Mouse (Mus musculus): Measurements from ENCODE around the gene Cerk. TPM values are rescaled to one million over a fixed set of nuclear protein-coding genes. Genes with fewer than 3 reads are reported as not detected.
"Not testable (repeated sequence)": the region's sequence is repeated elsewhere in the genome, so short reads cannot be mapped to it uniquely, and the experiment has no call there.

Cerk gene
- total RNA-seq, 2 experiments from 2014 or later, result 37.7 to 40.6 TPM

- intact Hi-C loops (cut with DNase I), result no loop called here
- DNase-seq (ENCODE audit: extremely low spot score in 1 of 2, low spot score in 2 of 2), result no peak
These were observed 745 bp upstream of the Cerk start for GRCm38 (mm10) chr15:86186686-86187085.

DNA sequence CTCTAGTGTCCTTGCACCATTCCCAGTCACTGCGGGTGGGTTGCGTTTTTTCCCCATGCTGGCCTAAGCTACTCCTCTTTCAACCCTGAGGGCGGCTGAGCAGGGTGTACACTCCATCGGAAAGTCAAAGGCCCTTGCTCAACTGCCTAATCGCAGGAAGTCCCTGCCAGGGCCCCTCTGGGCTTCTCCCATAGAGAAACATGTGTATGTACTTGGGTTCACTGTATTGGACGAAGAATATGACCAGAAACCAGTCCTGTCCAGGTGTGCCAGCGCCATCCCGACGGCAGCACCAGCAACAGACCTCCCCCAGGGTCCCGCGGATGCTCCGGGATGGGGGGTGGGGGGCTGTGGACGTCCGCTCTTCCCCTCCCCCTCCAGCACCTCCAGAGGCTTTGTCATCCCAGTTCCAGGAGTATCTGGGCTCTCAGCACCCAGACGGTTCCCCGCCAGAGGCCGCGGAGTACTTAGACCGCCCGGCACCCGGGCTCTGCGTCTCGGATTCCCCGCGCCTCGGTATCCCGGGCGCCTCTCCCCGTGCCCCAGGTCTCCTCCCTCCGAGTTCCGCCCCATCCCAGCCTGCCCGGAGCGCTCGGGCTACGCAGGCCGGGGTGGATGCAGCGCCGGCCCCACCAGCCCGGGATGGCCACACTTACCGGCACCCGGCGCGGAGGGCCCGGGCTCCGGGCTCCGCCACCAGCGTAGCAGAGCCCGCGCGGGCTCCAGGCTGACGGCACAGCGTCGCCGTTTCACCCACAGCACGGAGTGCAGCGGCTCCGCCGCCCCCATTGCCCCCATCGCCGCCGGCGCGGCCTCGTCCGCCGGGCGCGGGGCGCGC lies 871 bp downstream of the Cerk start:
- intact Hi-C loops (cut with DNase I), result no loop called here
- DNase-seq (ENCODE audit: extremely low spot score in 1 of 2, low spot score in 2 of 2), result peak in 1 of 2 experiments; percentile 65

GRCm38 (mm10) chr15:86184071-86184470 lies 1.9 kb downstream of the Cerk start:
- no peak for DNase-seq (ENCODE audit: extremely low spot score in 1 of 2, low spot score in 2 of 2)
- intact Hi-C loops (cut with DNase I), result no loop called here

DNA sequence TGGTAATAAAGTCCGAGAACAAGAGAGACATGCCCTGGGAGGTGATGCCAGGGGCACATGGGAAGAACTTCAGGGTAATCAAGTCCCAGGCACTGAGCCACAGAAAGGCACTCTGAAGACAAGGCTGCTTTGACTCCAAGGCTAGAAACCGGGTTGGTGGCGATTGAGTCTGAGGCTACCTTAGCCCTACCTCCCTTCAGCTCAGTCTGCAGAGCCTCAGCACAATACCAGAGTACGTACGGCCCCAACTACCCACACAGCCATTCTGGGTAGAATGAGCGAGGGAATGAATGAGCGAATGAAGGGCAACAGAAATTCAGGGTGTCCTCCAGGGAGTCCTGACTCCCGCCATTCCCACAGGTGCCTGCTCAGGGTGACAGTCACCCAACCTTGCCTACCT lies 2.5 kb downstream of the Cerk start:
- intact Hi-C loops (cut with DNase I), result no loop called here
- DNase-seq (ENCODE audit: extremely low spot score in 1 of 2, low spot score in 2 of 2), result no peak

- intact Hi-C loops (cut with DNase I), result no loop called here
- DNase-seq (ENCODE audit: extremely low spot score in 1 of 2, low spot score in 2 of 2), result peak; percentile 47 to 81
These were observed 3.3 kb downstream of the Cerk start for GRCm38 (mm10) chr15:86182646-86183045.

- peak in 1 of 2 experiments; percentile 75 for DNase-seq (ENCODE audit: extremely low spot score in 1 of 2, low spot score in 2 of 2)
- intact Hi-C loops (cut with DNase I), result no loop called here
These were observed 4.0 kb downstream of the Cerk start for GRCm38 (mm10) chr15:86181941-86182439.

GRCm38 (mm10) chr15:86181321-86181720 lies 4.6 kb downstream of the Cerk start:
- intact Hi-C loops (cut with DNase I); DNase-seq (ENCODE audit: extremely low spot score in 1 of 2, low spot score in 2 of 2): not testable (repeated sequence)

DNA sequence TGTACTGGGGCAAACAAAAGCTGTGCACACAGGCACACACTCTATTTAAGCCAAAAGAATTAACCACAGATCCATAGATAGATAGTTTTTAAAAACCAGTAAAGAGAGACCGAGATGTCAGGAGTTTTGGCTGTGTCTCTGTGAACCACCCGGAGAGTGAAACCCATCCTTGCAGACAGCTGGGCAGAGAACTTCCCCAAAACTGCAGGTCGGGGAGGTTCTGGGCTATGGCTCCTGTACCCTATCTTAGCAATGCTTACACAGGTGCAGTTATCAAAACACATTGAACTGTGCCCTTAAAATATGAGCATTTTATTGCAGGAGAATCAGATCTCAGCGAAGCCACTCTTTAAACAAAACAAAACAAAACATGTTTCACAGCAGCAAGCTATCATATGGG lies 5.5 kb downstream of the Cerk start:
- DNase-seq (ENCODE audit: extremely low spot score in 1 of 2, low spot score in 2 of 2), result no peak
- intact Hi-C loops (cut with DNase I), result no loop called here

DNA sequence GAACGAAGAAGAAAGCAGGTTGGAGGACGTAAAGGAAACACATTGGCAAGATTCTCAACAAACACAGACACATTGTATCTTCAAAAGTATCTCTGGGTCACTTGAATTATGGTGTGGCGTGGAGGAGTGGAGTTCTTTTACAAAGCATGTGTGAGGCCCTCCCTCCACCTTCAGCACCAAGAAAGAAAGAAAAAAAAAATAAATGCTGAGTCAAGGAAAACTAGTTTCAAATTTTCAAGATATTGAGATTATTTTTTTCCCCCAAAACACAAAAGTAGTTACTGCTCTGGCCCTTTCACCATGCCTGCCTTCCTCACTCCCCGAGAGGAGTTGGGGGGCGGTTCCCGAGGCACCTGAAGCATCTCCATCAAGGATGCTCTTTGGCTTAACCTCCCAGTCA lies 7.3 kb downstream of the Cerk start:
- DNase-seq (ENCODE audit: extremely low spot score in 1 of 2, low spot score in 2 of 2), result no peak
- intact Hi-C loops (cut with DNase I), result no loop called here

DNA sequence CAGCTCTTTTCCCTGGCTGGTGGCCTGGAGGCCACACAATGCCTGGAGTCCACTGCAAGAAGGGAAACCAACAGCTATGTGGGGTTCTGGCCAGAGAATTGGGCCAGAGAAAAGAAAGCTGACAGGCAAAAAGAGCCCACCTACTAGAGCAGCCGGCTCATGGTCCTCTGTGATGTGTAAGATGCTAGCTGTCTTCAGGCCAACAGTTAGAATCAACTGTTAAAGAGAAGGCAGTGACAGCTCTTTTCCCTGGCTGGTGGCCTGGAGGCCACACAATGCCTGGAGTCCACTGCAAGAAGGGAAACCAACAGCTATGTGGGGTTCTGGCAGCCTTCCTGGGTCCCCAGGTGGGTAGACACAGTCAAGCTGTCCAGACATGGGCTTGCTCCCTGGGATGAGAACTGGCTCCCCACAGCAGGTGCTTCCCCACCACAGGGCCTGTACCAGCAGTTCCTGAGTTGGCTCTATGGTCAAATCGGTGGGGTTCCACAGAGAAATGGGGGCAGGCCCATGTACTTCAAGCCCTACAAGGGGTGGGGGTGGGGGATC lies 8.2 kb downstream of the Cerk start:
- DNase-seq (ENCODE audit: extremely low spot score in 1 of 2, low spot score in 2 of 2); intact Hi-C loops (cut with DNase I): not testable (repeated sequence)

DNA sequence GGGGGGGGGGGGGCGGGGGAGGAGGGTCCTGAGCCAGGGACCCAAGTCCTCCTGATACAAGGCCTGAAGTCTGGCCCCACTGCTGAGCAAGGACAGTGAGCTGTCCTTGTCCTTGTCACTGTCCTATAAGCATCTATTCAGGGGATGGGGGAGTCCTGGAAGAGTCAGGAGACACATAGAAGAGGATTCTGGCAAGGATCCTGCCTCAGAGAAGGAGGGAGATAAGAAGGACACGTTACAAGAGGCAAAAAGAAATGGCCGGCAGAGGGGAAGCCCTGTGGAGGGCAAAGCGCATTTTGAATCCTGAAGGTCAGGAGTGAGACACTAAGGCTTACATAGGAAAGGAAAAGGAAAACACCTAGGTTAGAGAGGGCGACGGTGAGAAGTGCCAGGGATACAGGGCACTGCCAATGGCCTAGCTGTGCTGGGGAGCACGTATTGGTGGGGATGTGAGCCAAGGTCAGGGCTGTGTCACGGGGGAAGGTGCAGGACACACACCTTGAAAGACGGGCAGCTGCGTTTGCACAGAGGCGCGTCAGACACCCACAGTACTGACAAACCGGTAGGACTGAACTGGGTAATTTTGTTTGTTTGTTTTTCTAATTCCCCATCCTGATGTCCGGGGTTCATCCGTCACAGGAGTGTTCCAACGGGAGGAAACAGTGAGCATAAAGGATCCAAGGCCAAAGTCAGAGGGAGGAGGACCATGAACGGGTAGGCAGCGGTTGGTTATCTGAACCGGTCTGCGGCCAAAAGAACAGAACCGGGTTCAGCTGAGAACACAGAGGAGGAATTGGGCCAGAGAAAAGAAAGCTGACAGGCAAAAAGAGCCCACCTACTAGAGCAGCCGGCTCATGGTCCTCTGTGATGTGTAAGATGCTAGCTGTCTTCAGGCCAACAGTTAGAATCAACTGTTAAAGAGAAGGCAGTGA lies 8.9 kb downstream of the Cerk start:
- intact Hi-C loops (cut with DNase I), result no loop called here
- no peak for DNase-seq (ENCODE audit: extremely low spot score in 1 of 2, low spot score in 2 of 2)

GRCm38 (mm10) chr15:86176166-86176565 lies 9.8 kb downstream of the Cerk start:
- DNase-seq (ENCODE audit: extremely low spot score in 1 of 2, low spot score in 2 of 2), result no peak
- intact Hi-C loops (cut with DNase I), result no loop called here

GRCm38 (mm10) chr15:86175253-86176050 lies 10.5 kb downstream of the Cerk start:
- intact Hi-C loops (cut with DNase I), result no loop called here
- DNase-seq (ENCODE audit: extremely low spot score in 1 of 2, low spot score in 2 of 2), result no peak

- DNase-seq (ENCODE audit: extremely low spot score in 1 of 2, low spot score in 2 of 2), result peak in 1 of 2 experiments; percentile 64
- intact Hi-C loops (cut with DNase I), result no loop called here
These were observed 12.6 kb downstream of the Cerk start for GRCm38 (mm10) chr15:86173136-86173985.

GRCm38 (mm10) chr15:86172526-86172925 lies 13.4 kb downstream of the Cerk start:
- DNase-seq (ENCODE audit: extremely low spot score in 1 of 2, low spot score in 2 of 2), result no peak
- intact Hi-C loops (cut with DNase I), result no loop called here

DNA sequence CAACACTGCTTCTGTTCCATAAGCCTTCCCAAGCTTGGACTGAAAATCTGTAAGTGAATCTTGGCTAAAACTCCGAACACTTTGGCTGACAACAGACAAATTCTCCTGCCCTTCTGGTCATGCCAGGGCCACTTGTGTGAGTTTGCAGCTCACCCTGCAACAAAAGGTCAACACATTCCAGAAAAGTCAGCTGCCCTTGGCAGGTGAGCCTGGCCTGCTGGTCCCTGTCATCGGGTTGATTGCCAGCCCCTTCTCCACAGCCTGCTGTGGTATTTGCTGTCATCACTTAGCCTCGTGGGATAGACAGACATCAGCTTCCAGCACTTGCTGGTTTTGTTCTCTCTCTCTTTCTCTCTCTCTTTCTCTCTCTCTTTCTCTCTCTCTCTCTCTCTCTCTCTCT lies 13.8 kb downstream of the Cerk start:
- intact Hi-C loops (cut with DNase I), result no loop called here
- no peak for DNase-seq (ENCODE audit: extremely low spot score in 1 of 2, low spot score in 2 of 2)

DNA sequence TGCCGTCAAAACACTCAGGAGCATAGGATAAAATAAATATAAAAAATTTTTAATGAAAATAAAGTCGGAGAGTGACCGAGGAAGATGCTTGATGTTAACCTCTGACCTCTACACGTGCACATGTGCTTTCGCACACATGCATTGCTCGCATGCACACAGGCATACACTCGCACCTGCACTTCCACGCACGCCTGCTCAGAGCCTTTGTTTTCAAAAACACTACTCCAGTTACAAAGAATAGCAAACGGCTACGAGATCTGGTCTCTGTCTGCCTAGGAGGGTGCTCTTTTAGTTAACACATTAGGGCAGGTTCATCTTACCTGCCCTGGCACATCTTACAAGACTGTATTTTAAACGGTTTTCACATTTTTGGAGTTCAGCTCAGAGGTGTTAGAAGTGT lies 14.6 kb downstream of the Cerk start:
- intact Hi-C loops (cut with DNase I), result no loop called here

DNA sequence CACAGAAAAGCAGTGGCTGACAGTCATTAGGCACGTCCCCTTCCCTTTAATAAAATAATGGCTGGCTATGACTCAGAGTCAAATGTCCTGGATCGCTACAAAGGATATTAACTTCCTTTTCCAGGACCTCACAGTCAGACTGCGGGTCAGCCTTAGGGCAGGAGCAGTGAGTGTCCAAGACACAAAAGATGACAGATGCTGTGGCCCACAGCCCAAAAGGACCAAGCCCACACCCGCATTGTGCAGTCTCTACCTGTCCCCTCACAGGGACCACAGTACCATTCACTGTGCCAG lies 16.2 kb downstream of the Cerk start:
- intact Hi-C loops (cut with DNase I), result no loop called here
- no peak for DNase-seq (ENCODE audit: extremely low spot score in 1 of 2, low spot score in 2 of 2)

More for the DNA sequence above, 14.6 kb downstream of the Cerk start:
- DNase-seq (ENCODE audit: extremely low spot score in 1 of 2, low spot score in 2 of 2), result no peak
